Mouse (Mus musculus) splenic B cell, adult 2 months (primary cell): ENCODE data around the gene Ywhah.

Experiments
- DNase-seq: peaks from one replicate; pipeline ENCODE4 v3.0.0-alpha.2; 2011; ENCODE audit warnings: low read depth, low spot score
- H3K27me3 ChIP-seq: 2 replicates; pipeline ENCODE4 v1.6.1; 2012; ENCODE audit warnings: mild to moderate bottlenecking, low read length, moderate library complexity, mixed read lengths; ENCODE audit not compliant: control insufficient read depth, poor library complexity, insufficient read depth, severe bottlenecking
- H3K36me3 ChIP-seq: 2 replicates; pipeline ENCODE4 v1.6.1; 2012; ENCODE audit warnings: mild to moderate bottlenecking, low read length, moderate library complexity, mixed read lengths; ENCODE audit not compliant: control insufficient read depth, poor library complexity, insufficient read depth, severe bottlenecking

The Ywhah gene

GRCm38 (mm10) chr5:33018561-33019425 is at the start of gene Ywhah:
Gene Ywhah, plus strand, starts transcription at chr5:33018816.
- DNase-seq, result peak; percentile 98
- no peaks in the 10 kb centered on the region for H3K36me3 ChIP-seq
- H3K27me3 ChIP-seq, result no peaks in the 10 kb centered on the region

GRCm38 (mm10) chr5:32976541-32976940 is 42.1 kb upstream of the Ywhah start:
- peak; percentile 16 for DNase-seq

GRCm38 (mm10) chr5:32977179-32977578 is 41.4 kb upstream of the Ywhah start:
- peaks cover 20% of the 10 kb centered on the region for H3K36me3 ChIP-seq
- no peak for DNase-seq
- H3K27me3 ChIP-seq, result no peaks in the 10 kb centered on the region

More at GRCm38 (mm10) chr5:32976541-32976940, 42.1 kb upstream of the Ywhah start:
- Histone ChIP-seq H3K36me3 (peaks cover 16% of the 10 kb centered on the region), H3K27me3 (no peaks in the 10 kb centered on the region)

- Histone ChIP-seq H3K36me3 (peaks cover 8% of the 10 kb centered on the region), H3K27me3 (no peaks in the 10 kb centered on the region)
- DNase-seq, result no peak
Measured at GRCm38 (mm10) chr5:32985379-32985778, 33.2 kb upstream of the Ywhah start.

- peaks cover 1% of the 10 kb centered on the region for H3K36me3 ChIP-seq
- no peak for DNase-seq
- H3K27me3 ChIP-seq, result no peaks in the 10 kb centered on the region
Measured at GRCm38 (mm10) chr5:32987873-32988272, 30.7 kb upstream of the Ywhah start.

GRCm38 (mm10) chr5:32989959-32990640 is 28.5 kb upstream of the Ywhah start:
- no peak for DNase-seq
- no peaks in the 10 kb centered on the region for H3K27me3 ChIP-seq
- peaks cover 1% of the 10 kb centered on the region; the same call in 1 of the 2 replicates for H3K36me3 ChIP-seq

GRCm38 (mm10) chr5:32991152-32991551 is 27.5 kb upstream of the Ywhah start:
- DNase-seq, result no peak
- peaks cover 1% of the 10 kb centered on the region; the same call in 1 of the 2 replicates for H3K36me3 ChIP-seq
- H3K27me3 ChIP-seq, result no peaks in the 10 kb centered on the region

- H3K27me3 ChIP-seq, result no peaks in the 10 kb centered on the region
- H3K36me3 ChIP-seq, result no peaks in the 10 kb centered on the region; the same call in 1 of the 2 replicates
- no peak for DNase-seq
Measured at GRCm38 (mm10) chr5:32994471-32994870, 24.1 kb upstream of the Ywhah start.

- peak; percentile 12 for DNase-seq
- H3K36me3 ChIP-seq, result no peaks in the 10 kb centered on the region; the same call in 1 of the 2 replicates
- H3K27me3 ChIP-seq, result no peaks in the 10 kb centered on the region
Measured at GRCm38 (mm10) chr5:32995756-32996155, 22.9 kb upstream of the Ywhah start.

- no peak for DNase-seq
- Histone ChIP-seq H3K36me3 (no peaks in the 10 kb centered on the region), H3K27me3 (no peaks in the 10 kb centered on the region)
Measured at GRCm38 (mm10) chr5:32996560-32996959, 22.1 kb upstream of the Ywhah start.

GRCm38 (mm10) chr5:32997686-32998085 is 20.9 kb upstream of the Ywhah start:
- no peaks in the 10 kb centered on the region for H3K36me3 ChIP-seq
- DNase-seq, result peak; percentile 90
- no peaks in the 10 kb centered on the region for H3K27me3 ChIP-seq

- DNase-seq, result no peak
- no peaks in the 10 kb centered on the region for H3K27me3 ChIP-seq
- H3K36me3 ChIP-seq, result no peaks in the 10 kb centered on the region
Measured at GRCm38 (mm10) chr5:32998783-32999182, 19.8 kb upstream of the Ywhah start.

GRCm38 (mm10) chr5:33001111-33001510 is 17.5 kb upstream of the Ywhah start:
- Histone ChIP-seq H3K27me3 (no peaks in the 10 kb centered on the region), H3K36me3 (no peaks in the 10 kb centered on the region)
- no peak for DNase-seq

GRCm38 (mm10) chr5:33002781-33003180 is 15.8 kb upstream of the Ywhah start:
- Histone ChIP-seq H3K36me3 (no peaks in the 10 kb centered on the region), H3K27me3 (no peaks in the 10 kb centered on the region)
- no peak for DNase-seq

GRCm38 (mm10) chr5:33003500-33003899 is 15.1 kb upstream of the Ywhah start:
- H3K27me3 ChIP-seq, result no peaks in the 10 kb centered on the region
- no peaks in the 10 kb centered on the region for H3K36me3 ChIP-seq
- DNase-seq, result no peak
